Mouse (Mus musculus): ENCODE results near the gene Lilrb4a.
"Not testable (repeated sequence)": the region's sequence is repeated elsewhere in the genome, so short reads cannot be mapped to it uniquely, and the experiment has no call there.

Lilrb4a gene

GRCm38 (mm10) chr10:51490691-51491090, at the start of gene Lilrb4a:
Gene Lilrb4a (plus strand): TSS chr10:51490956.
- DNase-seq (ENCODE audit: low spot score in 2 of 2), result not testable (repeated sequence)

- no peak for DNase-seq (ENCODE audit: low spot score in 2 of 2)
These were observed 39.1 kb upstream of the Lilrb4a start for GRCm38 (mm10) chr10:51451610-51452009.

DNA sequence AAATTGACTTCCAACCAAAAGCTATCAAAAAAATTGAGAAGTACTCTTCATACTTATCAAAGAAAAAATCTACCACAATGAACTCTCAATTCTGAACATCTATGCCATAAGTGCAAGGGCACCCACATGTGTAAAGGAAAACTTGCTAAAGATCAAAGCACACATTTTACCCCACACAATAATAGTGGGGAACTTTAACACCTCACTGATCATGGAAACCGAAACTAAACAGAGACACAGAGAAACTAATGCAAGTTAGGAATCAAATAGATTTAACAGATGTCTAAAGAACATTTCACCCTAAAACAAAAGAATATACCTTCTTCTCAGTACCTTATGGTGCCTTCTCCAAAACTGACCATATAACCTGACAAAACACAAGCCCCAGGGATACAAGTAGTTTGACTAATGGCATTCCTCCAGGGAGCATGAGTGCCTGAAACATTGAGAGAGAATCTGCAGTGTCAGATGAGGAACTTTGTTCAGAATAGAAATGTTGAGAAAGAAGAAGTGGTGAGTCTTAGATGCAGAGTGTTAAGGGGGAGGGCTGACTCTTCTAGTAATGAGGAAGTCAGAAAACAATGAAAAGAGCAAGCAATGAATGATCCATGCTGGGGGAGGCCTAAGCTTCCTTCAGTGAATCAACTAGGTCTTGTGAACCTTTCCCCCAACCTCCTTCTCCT, 37.0 kb upstream of the Lilrb4a start:
- DNase-seq (ENCODE audit: low spot score in 2 of 2), result no peak

- DNase-seq (ENCODE audit: low spot score in 2 of 2), result no peak
These were observed 36.4 kb upstream of the Lilrb4a start for GRCm38 (mm10) chr10:51454365-51454764.

- no peak for DNase-seq (ENCODE audit: low spot score in 2 of 2)
These were observed 35.0 kb upstream of the Lilrb4a start for GRCm38 (mm10) chr10:51455762-51456161.

GRCm38 (mm10) chr10:51456369-51456768, 34.4 kb upstream of the Lilrb4a start:
- no peak for DNase-seq (ENCODE audit: low spot score in 2 of 2)

DNA sequence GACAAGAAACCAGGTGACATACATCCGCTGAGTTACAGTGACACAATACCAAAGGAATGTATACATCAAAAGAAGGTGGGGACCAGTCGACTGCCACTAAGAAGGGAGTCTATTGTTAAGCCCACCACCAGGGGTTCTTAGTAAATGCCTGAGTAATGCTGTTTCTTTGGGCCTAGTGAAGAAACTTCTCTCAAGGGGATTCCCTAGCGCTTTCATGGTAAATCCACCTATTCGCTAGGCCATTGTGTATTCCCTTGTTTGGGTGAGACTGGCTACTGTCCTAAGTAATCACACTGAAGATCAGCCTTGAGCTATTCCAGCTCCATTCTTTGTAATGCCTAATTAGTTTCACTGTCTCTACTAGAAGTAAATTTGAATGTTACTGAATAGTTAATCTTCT, 27.0 kb upstream of the Lilrb4a start:
- DNase-seq (ENCODE audit: low spot score in 2 of 2), result not testable (repeated sequence)

DNA sequence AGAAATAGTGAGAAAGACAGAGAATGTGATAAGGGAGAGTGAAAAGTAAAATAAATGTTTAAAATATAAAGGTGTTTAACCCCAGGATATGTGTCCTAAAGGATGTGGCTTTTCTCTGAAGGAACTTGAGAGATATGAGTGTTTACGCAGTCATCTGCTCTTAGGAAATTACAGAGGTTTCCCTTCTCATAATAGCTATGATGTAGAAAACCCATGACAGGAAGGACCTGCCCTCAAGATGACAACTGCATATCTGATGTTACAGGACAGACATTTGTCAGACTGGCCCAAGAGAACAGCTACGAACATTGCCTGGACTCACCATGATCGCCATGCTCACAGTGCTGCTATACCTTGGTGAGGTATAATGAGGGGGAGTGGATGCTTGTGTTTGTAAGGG, 10.4 kb upstream of the Lilrb4a start, which contains the start of the genes Gm49339 and Lilr4b:
TSS of gene Gm49339 (plus strand) at position 216 of the 400 bp plus-strand sequence.
TSS of gene Lilr4b (plus strand) at position 236 of the 400 bp plus-strand sequence.
- not testable (repeated sequence) for DNase-seq (ENCODE audit: low spot score in 2 of 2)

DNA sequence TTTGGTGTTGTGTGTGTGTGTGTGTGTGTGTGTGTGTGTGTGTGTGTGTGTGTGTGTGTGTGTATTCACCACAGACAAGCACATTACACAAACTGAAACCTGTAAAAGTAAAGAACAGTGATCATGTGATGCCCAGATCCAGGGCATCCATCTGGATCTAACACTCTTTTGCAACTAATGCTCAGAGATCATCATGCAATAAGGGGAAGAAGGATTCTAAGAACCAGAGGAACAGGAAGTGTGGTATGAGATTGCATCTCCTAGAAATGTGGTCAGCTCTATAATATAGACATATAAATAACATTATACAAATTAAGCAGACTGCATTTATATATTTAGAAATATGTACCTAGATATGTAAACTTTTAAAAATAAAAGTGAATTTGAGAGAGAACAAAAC, 29.3 kb downstream of the Lilrb4a start:
- DNase-seq (ENCODE audit: low spot score in 2 of 2), result no peak

DNA sequence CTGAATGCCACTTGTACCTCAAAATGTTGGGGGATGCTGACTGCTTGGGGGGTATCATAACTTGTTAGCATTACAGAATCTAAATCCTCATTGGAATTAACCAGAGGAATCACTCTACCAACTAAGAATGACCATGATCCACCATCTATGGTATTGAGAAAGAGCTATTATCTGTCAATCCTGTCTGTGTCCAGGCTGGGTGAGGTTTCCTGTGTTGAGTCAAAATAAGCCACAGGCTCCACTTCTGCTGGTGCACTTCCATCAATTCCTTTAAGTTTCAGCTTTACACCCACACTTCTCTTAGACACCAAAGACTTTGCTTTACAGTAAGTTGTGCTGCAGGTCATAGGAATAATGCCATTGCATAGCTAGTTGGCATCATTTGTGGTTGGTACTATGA, 30.7 kb downstream of the Lilrb4a start:
- no peak for DNase-seq (ENCODE audit: low spot score in 2 of 2)

DNA sequence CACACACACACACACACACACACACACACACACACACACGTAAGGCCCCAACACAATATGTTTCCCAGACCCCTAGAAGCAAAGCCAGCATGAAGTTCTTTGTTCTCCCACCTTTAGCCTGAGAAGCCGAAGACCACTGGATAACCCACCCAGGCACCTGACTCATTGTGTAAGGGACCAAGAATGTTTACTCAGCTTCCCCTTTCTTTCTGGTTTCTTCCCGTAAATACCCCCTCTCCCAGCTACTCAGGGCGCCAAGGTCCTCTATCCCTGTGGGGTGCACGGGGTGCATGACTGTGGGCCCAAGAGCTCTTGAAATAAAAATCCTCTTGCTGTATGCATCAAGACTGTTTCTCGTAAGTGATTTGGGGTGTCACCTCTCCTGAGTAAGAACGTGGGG, 35.3 kb downstream of the Lilrb4a start:
- DNase-seq (ENCODE audit: low spot score in 2 of 2), result no peak

DNA sequence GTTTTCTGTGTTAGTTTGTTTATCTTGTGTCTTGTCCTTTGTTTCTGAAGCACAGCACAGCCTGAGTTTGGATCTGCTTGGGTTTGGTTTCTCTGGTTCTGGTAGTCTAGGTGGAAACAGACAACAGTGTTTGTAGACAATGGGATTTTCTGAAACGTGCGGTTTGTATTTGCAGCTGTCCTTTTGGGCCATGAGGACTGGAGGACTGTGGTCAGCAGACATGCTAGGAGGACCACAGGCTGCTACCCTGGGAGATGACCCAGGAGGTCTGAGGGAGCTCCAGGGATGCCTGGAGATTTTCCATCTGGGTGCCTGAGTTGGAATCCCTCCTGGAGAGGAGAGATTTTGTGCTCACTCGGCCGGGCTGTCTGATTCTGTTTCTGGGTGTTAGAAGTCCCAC, 35.9 kb downstream of the Lilrb4a start:
- no peak for DNase-seq (ENCODE audit: low spot score in 2 of 2)

GRCm38 (mm10) chr10:51528840-51529434, 38.2 kb downstream of the Lilrb4a start:
- no peak for DNase-seq (ENCODE audit: low spot score in 2 of 2)

- no peak for DNase-seq (ENCODE audit: low spot score in 2 of 2)
These were observed 38.7 kb downstream of the Lilrb4a start for GRCm38 (mm10) chr10:51529497-51529896.

DNA sequence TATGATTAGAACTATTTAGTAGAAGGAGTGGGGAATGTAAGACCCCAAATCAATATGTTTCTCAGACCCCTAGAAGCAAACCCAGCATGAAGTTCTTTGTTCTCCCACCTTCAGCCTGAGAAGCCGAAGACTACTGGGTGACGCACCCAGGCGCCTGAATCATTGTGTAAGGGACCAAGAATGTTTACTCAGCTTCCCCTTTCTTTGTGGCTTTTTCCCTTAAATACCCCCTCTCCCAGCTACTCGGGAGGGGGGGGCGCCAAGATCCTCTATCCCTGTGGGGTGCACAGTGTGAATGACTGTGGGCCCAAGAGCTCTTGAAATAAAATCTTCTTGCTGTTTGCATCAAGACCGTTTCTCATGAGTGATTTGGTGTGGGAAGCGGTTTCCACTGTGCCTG, 40.1 kb downstream of the Lilrb4a start:
- DNase-seq (ENCODE audit: low spot score in 2 of 2), result no peak
